Mouse (Mus musculus) frontal cortex, postnatal 14 days (tissue): Measurements from ENCODE around the gene Yy1.

Experiments used
- DNase-seq, 2 experiments: peaks; one replicate each; pipeline ENCODE4 v3.0.0; 2022; ENCODE audit warnings: low spot score in 2 of 2

Gene Yy1

DNA sequence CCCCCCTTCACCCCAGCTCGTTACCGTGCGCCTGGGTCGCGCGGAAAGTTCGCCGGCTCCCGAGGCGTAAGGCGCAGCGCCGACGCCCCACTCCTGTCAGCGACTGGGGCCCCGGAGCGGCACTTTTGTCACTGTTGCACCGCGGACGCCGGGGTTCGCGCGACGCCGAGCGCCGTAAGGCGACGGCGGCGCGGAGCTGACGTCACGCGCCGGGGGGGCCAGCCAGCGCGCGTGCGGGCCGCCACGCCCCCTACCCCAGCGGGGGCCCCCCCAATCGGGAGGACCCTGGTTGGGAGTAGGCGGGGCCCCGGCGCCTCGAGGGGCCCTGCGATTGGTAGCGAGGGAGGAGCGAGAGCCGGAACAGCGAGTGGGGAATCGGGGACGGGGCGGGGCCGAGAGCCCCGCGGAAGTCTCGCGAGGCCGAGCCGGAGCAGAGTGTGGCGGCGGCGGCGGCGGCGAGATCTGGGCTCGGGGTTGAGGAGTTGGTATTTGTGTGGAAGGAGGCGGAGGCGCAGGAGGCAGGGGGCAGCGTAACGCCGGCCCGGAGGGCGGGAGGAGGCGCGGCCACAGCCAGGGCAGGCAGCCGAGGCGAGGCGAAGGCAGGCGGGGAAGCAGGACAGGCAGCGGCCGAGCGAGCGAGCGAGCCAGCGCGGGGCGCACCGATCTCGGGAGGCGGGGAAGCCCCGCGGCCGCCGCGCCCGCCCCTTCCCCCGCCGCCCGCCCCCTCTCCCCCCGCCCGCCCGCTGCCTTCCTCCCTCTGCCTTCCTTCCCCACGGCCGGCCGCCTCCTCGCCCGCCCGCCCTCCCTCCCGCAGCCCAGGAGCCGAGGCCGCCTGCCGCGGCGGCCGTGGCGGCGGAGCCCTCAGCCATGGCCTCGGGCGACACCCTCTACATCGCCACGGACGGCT, at the start of gene Yy1:
TSS of gene Yy1 (plus strand) at position 428 of the 907 bp plus-strand sequence.
- DNase-seq, result peak; percentile 96 to 97

DNA sequence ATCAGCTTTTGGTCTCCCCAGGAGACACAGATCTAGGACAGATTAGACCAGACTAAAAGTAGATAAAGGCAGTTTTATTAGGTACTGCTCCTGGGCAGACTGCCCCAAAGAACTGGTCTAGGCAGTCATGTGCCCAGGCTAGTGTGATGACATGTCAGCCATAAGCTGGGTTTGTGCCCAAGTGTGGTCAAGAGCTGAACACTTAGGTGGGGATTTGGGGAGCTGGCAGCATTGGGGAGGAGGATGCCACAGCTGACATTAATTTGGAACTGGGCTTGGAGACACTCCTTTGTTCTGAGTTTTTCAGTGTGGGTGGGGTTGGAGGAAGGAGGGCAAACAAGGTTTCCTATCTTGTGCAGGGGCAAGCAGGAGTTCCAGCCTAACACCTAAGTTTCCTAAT, 46.8 kb upstream of the Yy1 start:
- no peak for DNase-seq

DNA sequence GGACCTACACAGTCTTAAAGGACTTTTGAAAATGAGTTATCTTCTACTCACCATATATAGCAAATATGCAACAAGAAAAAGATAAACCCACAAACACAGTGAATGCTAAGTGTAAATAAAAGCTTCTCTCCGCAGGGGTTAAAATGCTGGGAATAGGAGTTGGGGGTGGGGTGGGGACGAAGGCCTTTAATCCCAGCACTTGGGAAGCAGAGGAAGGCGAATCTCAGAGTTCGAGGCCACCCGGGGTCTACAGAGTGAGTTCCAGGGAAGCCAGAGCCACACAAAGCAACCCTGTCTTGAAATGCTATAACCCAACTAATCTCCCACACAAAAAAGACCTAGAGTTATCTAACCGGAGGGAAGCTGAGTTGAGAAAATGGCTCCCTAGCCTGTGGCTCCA, 43.8 kb upstream of the Yy1 start:
- no peak for DNase-seq

DNA sequence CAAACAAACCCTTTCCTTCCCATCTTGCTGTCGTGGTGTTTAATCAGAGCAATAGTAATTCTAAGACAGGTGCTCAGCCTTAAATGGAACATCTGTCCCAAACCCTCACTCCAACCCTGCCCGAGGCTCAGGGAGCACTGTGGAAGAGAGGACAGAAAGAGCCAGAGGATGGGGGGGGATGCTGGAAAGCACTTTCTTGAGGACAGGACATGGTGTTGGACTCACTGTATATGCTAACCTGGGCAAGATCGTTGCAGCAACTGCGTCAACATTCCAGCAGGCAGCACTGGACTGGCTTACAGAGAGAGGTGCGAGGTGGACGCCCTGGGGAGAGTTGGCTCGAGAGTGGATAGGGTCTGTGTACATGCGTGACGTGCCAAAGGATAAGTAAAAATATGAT, 43.3 kb upstream of the Yy1 start:
- DNase-seq, result no peak

DNA sequence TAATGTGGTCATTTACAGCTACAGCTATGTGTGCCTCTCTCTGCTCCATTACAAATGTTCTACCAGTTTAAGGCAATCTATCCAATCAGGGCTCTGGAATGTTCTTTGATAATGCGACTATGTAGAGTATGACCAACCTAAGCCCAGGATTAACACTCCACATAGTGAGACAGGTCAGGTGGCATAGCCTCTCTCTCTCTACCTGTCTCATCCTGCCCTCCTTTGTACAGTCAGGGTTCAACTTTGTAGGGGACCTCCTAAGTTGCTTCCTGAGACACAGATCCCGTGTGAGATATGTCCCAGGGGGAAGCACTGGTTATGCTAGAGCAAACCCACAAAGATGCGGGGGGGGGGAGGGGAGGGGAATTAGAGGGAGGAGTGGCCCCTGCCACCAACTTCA, 42.5 kb upstream of the Yy1 start:
- no peak for DNase-seq

DNA sequence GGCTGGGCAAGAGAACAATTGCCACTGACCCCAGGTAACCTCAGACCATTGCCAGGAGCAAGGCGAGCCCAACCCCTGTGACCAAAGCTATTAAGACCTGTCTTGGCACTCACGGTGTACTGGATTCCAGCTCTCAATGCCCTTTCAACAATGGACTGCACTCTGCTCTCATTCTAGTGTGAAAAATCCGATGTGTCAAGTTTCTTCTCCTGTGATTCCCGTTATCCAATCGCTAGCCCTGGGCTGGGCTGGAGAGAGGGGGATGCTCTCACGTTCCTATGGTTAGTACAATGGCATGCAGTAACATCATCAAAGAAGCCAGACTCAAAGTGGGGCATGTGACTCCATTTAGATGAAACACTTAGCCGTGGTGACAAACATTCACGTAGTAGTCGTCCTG, 41.0 kb upstream of the Yy1 start:
- no peak for DNase-seq

DNA sequence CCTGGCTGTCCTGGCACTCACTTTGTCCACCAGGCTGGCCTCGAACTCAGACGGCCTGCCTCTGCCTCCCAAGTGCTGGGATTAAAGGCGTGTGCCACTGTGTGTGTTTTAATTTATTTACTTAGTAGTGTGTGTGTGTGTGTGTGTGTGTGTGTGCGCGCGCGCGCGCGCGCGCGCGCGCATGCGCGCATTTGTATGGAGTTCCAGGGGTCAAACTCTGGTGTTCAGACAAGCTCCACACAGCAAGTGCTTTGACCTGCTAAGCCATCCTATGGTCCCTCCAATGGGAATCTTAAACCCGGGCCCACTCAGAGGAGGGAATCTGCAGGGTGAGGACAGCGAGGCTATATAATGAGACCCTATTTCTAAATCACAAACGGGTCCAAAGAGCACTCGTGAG, 37.6 kb upstream of the Yy1 start:
- no peak for DNase-seq

DNA sequence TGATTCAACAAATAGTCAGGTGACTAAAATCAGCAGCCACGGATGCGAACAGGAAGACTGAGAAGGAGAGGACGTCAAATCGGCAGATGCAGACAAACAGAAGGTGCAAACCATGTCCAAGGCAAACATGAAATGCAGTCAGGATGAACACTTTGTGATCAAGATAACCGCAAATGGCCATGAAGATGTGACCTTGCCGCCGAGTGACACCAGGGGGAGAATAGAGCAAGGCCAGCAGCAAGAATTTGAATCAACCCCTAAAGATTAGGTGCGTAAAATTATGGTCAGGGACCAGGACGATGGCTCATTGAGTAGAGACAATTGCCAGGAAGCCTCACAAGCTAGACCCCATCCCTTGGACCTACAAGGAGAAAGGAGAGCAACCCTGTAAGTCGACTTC, 36.2 kb upstream of the Yy1 start:
- no peak for DNase-seq

DNA sequence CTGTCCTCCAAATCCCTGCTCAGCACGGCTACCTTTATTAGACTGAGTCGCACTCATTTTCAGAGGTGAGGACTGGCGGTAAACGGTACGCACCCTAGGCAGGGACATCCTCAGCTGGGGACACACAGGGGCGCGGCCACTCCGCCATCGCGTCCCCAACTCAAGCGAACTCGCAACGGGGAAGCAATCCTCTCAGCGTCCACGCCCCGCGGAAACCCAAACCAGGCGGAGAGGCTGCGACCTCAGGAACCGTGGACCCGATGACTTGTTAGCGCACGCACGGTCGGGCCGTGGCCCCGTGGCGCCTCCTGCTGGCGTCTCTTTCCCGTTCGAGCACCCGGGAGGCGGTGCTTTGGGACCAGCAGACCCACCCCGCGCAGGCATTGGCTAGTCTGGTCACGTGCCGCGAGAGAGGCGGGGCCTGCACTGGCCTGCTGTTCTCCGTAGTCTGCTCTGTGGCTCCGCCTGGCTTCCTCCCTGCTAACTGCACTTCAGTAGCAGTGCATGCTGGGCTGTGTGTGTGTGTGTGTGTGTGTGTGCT, 35.0 kb upstream of the Yy1 start:
- peak; percentile 96 to 97 for DNase-seq

DNA sequence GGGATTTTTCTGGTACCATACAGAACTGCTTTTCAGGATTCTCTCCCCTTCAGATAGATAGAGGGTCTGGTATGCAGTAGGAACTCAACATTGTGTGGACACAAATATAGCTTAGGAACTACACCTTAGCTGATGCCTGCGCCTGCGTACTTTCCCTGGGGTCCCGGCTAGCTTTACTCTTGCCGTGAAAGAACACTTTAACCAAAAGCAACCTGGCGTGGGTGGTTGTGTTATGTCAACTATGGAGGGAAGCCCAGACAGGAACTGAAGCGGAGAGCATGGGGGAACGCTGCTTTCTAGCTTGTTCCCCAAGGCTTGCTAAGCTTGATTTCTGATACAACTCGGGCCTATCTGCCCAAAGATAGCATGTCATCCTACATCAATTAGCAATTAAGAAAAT, 34.5 kb upstream of the Yy1 start:
- DNase-seq, result no peak

DNA sequence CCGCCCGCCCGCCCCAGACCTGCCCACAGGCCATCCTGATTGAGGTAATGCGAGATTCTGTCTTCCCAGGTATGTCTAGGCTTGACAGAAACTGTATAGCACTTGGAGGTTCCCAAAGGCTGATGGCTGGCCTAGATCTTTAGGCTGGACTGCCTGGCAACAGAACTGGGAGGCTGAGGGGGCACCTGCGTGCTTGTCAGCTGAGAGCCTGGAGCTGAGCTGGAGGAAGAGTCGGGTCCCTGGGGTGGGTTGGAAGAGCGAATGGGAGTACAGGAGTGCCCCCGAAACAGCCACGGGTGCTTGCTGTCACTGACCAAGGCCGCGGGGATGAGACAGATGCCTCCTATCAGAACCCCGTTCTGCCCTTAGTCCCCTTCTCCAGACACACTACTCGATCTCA, 34.1 kb upstream of the Yy1 start:
- DNase-seq, result no peak

DNA sequence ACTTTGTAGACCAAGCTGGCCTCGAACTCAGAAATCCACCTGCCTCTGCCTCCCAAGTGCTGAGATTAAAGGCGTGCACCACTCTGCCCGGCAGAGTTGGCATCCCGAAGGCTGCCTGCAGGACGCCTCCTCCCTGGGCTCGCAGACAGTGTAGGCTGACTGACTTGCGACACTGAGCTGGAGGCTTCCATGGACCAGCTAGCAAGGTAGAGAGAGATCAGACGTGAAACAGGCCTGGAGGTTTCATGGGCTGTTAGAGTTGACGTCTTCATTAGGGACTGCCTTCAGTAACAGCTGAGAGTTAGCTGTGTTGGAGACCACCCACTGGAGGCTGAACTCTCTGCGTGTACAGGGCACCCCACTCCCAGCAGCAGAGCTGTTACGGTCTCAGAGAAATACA, 33.5 kb upstream of the Yy1 start:
- DNase-seq, result no peak

DNA sequence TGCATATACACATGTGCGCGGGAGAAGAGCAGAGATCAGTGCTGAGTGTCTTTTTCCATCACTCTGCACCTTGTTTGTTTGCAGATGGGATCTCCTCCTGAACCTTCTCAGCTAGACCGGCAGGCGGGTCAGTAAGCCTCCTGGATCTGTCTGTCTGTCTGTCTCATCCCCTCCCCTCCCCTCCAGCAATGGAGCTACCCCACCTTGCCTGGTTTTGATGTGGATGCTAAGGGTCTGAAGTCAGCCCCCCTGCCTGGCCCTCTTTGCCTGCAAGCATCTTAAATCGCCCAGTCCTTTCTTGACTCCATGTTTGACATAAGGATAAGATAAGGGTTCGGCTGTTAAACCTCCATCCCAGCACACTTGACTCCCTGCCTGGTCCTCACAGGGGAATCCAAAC, 32.8 kb upstream of the Yy1 start:
- DNase-seq, result no peak

DNA sequence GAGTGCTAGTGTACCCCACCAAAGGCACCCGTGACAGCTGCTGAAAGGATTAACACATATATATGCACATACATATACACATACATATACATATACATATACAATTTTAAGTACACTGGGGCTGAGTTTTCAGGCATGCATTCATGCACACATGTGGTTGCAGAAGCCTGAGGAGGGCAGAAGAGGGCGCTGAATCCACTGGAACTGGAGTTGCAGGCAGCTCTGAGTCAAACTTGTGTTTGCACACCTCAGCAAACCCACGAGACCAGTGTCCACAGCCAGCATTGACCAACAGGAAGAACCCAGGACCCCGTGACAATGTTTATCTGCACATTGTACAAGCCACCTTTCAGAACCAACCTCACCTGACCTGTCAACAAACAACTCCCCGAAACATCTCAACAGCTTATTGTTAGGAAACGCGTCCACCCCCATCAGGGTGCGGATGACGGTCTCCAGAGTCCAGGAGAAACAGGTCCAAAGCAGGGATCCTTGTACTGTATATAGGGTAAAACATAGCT, 32.2 kb upstream of the Yy1 start:
- no peak for DNase-seq

DNA sequence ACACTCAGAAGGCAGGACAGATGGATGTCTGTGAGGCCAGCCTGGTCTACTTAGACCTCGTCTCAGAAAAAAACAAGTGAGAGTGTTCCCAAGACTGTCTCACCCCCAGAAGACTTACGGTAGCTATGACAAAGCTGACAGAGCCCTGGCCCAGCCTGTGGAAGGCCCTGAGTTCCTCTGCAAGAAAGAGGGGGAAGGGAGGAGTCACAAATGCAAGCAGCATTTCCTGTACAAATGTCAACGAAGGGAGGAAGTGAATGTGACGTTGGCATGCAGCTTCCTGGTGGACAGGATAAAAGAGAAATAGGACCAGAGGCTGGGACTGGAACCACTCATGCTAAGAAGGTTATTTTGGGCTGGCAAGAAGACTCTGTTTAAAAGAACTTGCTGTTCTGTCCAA, 31.6 kb upstream of the Yy1 start:
- DNase-seq, result no peak

DNA sequence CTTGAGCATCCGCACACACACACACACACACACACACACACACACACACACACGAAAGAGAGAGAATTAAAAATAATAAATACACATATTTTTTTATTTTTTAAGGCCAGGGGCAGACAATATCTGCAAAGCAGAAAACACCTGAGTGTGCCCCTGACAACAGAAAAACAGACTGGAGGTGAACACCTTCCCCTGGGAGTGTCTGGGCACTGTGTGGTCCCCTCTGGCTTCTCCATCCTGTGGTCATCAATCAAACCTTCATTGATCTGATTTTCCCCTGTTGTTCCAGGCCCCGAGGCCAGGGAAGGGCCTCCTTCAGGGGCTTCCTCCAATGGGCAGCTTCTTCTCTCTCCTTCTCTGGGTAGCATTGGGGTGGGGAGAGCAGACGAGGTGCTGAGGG, 31.1 kb upstream of the Yy1 start:
- no peak for DNase-seq

DNA sequence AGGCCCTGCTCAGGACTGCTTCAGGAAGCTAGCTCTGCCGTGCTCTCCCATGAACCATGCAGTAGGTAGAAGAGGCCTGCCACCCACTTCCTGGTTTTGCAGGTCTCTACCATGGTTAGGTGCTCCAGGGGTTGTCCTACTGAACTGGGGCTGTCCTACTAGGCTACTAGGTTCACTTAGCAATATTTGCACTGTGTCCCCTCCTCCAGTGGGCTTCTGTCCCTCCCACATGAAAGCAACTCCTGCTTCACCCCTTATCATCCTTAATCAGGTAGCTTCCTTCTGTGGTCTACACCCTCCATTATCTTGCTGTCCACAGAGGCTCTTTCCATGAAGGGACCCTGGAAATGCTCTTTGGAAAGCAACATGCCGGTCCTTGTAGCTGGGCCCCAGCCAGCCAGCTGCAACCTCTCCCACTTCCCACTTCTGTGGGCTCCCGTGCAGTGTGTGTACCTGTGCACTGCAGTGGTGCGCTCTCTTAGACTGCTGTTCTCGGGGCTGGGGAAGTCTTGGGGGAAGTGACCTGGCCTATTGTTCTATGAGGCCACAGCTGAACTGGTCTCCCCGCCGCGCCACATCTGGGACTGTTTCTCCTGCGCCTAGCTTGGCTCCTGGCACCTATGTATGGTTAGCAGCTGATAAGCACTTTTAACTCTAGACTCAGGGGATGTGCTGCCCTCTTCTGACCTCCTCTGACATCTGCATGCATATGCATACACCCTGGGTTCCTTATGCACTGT, 29.5 kb upstream of the Yy1 start:
- no peak for DNase-seq

DNA sequence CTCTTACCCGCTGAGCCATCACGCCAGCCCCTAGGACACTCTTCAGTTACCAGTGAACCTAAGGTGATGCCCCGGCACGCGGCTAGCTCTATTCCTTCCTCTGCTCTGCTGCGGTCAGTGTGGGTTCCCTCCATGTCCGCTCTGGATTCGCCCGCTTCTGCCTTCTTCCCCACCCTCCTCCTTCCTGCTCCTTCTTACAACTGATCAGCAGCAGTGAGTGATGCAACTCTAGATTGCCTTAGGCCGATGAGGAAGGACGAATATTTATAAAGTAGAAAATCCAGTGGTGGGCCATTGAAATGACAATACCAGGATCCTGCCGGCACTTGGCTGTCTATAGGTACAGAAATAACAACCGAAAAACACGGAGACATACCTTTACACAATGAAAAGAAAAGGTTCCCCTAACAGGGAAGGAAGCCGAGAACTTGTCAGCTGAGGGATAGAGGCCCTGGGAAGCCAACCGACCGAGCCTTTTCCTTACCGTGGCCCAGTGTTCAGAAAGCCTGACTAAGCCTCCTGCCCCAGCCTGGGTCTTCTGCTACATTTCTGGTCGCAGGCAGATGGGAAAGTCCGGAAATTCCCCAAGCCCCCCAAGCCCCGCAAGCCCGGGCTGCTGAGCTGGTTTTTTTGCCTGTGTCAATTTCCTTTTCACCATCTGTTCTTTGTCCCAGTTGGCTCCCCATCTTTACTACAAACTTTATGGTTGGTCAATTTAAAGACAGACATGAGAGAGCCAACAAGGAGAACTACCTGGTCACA, 27.7 kb upstream of the Yy1 start:
- DNase-seq, result no peak

DNA sequence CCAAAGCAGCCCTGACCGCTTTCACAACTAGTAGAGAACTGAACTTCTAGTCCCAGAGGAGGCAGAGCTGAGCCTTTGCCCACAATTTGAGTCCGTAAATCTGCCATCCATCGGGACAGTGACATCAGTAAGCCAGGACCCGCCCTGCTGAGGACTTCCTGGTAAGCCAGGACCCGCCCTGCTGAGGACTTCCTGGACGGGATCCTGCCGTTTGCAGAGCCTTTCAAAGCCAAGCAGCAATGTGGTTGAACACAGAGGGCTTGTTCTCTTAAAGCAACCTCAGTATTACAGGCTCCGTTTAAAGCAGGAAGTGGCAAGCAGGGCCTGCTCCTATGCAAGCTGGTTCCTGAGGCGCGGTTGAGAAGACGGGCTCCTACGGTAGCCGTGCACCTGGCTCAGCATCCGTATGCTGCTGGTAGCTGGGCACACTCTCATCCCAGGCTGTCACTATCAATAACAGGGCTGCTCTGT, 27.0 kb upstream of the Yy1 start:
- DNase-seq, result no peak

DNA sequence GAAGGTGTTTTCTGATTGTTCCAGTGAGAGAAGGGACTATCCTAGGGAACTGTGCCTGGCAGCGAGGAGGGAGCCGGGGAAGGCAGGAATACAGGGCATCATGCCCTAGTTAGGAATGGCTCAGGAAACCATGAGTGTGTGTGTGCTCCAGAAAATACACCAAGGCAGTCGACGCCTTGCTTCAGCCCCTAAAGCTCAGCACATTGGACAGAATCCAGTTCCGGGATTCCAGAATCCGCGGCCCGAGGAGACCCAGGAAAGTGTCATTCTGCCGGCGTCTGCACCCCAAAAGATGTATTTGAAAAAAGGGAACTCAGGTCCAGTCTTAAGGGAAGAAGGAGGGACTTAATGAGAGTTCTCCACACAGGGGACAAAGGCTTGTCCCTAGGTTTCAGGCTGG, 26.5 kb upstream of the Yy1 start:
- no peak for DNase-seq

DNA sequence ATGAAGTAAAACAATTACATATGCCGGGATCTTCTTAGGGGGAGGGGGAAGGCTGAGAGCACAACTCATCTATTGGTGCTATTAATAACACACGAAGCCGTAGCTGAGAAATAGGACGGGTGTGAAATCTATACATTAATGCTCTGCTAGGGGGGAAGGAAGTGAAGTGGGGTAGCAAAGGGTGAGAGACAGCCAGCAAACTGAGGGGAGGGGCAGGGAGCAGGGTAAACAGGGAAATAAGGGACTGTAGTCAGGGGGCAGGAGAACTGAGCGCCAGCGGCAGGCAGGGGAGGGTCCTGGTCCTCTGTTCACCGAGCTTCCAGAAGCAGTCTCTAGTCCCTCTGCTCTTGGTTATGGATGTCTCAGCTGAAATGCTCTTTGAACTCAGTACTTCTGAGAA, 25.9 kb upstream of the Yy1 start:
- DNase-seq, result no peak
